Mouse (Mus musculus) lung, postnatal 36 days (tissue): ENCODE results near the gene Pak3.
"Not testable (repeated sequence)": the region's sequence is repeated elsewhere in the genome, so short reads cannot be mapped to it uniquely, and the experiment has no call there.

Source experiments
- DNase-seq: peaks from one replicate; pipeline ENCODE4 v3.0.0; 2022; ENCODE audit warnings: mixed read lengths

The Pak3 gene

DNA sequence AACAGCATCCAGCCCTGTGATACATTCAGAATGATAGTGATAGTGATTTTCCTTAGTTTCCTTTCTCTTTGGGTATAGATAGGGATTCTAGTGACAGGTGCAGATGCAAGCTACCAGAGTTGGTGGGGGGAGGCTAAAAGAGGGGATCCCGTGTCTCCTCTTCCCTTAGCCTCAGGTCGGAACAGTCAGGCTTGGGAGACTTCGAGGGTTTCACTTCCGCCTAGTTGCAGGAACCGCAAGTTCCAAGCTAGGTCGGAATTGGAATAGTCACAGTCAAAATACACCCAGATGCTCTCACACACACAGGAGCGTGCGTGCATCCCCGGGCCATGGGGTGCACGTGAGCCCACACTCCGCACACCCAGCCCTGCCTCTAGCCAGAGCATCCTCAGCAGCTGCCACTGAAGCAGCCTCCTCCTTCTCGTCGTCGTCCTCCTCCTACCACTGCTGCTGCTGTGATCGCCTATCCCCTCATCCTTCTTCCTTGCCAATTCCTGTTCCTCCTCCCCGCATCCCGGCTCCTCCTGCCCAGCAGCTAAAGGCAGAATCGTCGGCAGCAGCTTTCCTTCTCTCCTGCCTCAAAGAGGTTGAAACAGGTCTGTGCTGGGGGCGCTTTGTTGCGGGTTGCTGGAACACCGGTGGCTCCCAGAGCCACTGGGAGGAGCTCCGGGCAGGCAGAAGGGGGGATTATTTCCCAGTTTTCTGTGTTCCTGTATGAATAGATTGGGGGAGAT, at the start of gene Pak3:
Gene Pak3 (plus strand): TSS at position 424 of the 734 bp plus-strand sequence.
- DNase-seq = no peak

- DNase-seq = peak; percentile 100
Measured at GRCm38 (mm10) chrX:143482866-143483265, 35.5 kb upstream of the Pak3 start.

- no peak for DNase-seq
Measured at GRCm38 (mm10) chrX:143501053-143501695, 17.2 kb upstream of the Pak3 start.

DNA sequence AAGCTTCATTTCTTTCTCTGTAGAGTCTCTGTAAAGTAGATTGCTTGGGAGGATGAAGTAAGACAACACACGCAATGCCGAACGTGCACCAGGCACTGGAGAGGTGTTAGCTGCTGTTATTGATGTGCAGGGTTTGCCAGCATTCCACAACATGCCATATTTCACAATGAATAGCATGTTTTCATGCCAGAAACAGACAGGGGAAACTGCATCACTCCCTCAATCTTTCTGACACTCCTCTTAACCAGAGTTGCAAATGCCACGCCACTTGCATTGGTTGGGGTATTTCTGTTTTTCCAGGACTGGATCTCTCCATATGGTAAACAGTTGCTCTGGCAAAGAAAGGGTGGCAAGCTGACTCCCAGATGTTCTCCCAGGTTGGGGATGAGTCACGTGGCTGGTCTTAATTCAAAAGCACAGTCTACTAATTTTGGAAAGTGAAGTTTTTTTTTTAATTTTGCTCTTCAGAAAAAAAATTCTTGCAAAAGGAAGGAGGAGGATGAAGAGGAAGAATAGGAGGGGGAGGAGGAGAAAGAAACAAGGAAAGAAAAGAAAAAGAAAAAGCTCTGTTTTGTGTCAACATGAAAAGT, 16.5 kb upstream of the Pak3 start:
- DNase-seq = peak; percentile 2

DNA sequence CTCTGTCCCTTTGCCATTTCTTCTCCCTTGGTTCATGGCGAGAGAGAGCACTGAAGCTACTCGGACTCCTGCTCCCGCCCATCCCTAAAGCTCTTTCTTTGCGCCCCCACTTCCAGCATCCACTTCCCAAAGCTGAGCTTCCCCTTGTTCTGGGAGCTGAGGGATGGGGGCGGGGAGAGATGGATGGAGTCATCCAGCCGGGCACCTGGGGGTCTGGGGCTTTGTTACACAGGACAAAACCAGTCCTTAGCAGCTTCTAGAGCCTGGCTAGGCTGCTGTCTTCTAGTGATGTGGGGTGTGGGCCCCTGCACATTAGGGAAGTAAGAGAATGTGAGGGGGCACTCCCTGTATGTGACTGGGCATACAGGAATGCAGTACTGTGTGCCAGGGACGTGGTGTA, 526 bp downstream of the Pak3 start:
- DNase-seq = no peak

- DNase-seq = not testable (repeated sequence)
Measured at GRCm38 (mm10) chrX:143519454-143519853, 1.1 kb downstream of the Pak3 start.

GRCm38 (mm10) chrX:143520195-143520594, 1.8 kb downstream of the Pak3 start:
- no peak for DNase-seq

DNA sequence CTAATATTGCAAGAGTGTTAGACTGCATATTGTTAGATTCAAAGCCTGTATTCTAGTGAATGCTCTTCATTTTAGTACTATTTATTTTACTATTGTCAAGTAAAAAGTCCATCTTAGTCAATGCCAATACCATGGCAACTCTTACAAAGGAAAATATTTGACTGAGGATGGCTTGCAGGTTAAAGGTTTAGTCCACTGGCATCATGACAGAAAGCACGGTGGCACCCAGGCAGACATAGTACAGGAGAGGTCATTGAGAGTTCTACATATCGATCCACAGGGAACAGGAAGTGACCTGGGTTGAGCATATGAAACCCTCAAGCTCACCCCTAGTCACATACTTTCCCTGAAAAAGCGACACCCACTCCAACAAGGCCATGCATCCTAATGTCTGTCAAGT, 13.9 kb downstream of the Pak3 start:
- no peak for DNase-seq

GRCm38 (mm10) chrX:143533574-143533973, 15.2 kb downstream of the Pak3 start:
- no peak for DNase-seq

DNA sequence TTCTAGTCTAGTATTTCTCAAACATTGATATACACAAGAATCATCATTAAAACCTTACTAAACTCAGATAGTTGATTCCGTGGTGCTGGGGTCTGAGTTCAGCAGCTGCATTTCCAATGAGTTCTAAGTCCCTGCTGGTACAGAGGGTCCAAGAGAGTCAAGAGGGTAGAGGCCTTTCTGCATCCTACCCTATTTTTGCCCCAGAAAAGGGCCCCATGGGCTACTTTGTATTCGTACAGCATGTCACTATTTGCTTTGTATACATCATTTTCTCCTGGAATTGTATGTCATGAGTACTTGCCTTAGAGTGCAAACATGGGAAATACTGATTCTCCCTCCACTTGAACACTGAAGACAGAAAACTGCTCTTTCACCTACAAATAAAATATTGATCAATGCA, 24.4 kb downstream of the Pak3 start:
- no peak for DNase-seq

DNA sequence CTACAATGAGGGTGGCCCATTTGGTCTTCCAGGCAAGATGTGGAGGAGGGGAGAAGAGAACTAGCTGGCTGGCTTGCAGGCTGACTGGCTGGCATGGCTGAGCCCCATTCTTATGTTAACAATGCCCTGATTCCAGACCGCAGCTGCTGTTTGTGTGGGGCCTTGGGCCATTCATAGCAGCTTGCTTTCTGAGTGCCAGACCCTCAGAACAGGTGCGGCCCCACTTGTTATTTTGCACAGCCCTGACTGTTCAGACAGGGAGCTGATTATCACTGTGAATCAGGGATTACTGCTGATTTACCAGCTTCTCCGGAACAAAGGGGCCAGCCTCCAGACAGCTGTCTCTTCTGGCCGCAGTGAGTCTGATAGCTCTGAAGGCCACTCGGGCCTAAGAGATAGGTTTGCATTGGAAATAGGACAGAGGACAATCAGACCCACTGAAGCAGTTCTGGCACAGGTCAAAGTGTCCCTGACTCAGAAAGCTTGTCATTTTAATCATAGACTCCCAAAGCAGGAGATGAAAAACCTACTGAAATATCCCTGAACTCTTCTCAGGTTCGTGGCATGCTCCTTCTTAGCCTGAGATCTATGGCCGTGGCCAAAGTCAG, 24.9 kb downstream of the Pak3 start:
- DNase-seq = no peak

DNA sequence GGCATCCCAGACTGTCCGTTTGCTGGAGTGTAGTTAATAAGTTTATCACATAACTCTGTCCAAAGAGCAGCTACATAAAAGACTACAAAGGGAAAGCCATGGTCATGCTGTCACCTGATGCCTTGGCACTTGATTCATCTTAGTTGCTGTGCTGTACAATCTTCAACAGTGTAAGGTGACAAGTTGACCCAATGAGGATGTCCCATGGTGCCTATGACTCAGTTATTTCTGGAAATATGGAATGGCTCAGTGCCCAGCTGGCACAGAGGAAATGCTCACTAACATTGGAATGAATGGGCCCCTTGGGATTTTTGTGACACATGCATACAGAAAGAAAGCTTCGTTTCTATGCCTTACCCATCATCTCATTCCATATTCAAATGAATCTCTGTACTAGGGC, 55.3 kb downstream of the Pak3 start:
- no peak for DNase-seq

- DNase-seq = peak; percentile 15
Measured at GRCm38 (mm10) chrX:143579925-143580324, 61.5 kb downstream of the Pak3 start.

DNA sequence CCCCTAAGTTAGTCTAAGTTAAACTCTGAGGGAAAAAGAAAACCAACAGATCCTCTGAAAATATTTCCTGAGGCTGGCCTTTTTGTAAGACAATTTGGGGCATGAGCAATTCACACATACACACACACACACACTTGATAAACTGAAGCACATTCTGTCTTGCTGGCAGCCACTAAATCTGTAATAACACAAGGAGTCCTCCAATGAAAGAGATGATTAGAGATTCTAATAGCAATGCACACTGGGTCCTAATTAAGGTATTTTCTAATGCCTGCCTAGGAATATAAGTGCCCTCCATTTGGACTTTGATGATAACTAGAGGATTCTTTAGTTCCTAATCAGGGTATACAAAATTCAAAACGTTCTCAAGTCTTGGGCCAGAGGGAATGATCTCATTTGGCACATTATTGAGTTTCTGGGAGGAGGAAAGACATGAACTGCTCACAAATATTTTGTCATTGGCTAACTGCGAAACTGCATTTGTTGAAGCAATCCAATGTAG, 62.1 kb downstream of the Pak3 start:
- DNase-seq = no peak

- no peak for DNase-seq
Measured at GRCm38 (mm10) chrX:143606877-143607449, 88.6 kb downstream of the Pak3 start.

- DNase-seq = no peak
Measured at GRCm38 (mm10) chrX:143618734-143619133, 100.3 kb downstream of the Pak3 start.

DNA sequence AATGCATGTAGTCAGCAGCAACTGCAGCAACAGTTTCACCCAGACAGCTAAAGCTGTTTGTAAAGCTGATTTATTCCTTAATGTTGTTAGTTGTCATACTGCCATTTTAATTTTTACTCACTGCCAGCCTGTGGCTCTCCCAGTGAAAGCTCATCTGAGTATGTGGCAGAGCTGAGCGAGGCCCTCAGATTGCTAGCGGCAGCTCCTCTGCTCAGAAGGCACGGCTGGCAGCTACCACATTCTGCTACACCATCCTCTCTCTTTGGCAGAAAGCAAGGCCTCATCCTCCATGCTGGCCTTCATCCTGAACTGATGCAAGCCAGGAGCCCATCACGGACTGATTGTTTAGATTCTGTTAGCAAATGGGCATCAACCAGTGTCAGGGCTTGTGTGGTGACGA, 109.4 kb downstream of the Pak3 start:
- DNase-seq = no peak

DNA sequence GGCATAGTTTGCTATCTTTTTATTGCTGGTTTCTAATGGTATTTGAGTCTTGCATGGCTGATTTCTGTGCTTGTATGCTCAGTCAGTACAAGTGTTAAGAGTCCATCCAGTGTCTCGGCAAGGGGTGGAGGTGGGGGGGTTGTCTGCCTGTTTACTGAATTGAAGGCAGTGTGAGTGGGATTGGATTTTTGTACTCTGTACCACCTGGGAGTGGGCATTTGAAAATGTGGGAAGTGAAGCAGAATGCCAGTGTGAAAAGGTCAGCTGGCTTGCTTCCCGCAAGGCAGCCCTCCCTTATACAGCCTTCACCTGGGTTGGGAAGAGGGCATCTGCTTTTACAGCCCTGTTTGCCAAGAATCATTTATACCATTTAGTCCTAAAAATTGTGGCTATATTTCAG, 125.5 kb downstream of the Pak3 start:
- no peak for DNase-seq

DNA sequence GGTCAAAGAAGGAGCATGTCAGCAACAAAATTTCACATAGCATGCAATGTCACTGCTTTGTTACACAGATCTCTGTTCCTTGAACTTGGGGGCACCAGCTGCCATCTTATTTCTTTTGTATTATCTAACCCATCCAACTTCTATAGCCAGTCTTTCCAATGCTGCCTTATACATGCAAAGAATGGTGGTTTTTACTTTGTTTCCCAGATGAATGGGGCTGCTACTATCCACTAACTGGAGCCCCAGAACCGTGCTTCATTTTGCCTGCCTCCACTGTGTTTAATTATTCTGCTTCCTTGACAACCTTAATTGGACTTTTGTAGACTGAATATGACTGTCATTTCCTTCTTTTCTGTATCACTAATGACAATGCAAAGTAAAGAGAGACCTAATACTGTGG, 126.4 kb downstream of the Pak3 start:
- DNase-seq = no peak

- no peak for DNase-seq
Measured at GRCm38 (mm10) chrX:143654308-143655176, 136.2 kb downstream of the Pak3 start.

GRCm38 (mm10) chrX:143655177-143655492, 136.7 kb downstream of the Pak3 start:
- DNase-seq = no peak
